Mouse (Mus musculus) stomach, postnatal 0 days (tissue): ENCODE results near the gene Plekha6.

Source experiments
- CTCF ChIP-seq: IDR thresholded peaks from 2 replicates; pipeline ENCODE4 v1.5.1; 2016; ENCODE audit warnings: antibody characterized with exemption, low read depth, mild to moderate bottlenecking, moderate library complexity
- EP300 ChIP-seq: optimal IDR thresholded peaks from 2 replicates; pipeline ENCODE3; 2016; ENCODE audit warnings: antibody characterized with exemption

- TF ChIP-seq CTCF = no peak
- no peak for TF ChIP-seq EP300
Measured at GRCm38 (mm10) chr1:133278539-133278938, 114.5 kb downstream of the Plekha6 start.
